Mouse (Mus musculus) heart, postnatal 0 days (tissue): ENCODE results near the gene M1ap. TPM values are rescaled to one million over a fixed set of nuclear protein-coding genes. Genes with fewer than 3 reads are reported as not detected.

Experiments
- ATAC-seq: fragments of 200-750 bp; cut with Nextera tagmentation; 2 replicates; pipeline ENCODE4 v1.8.0; 2017; ENCODE audit warnings: low read depth, moderate number of reproducible peaks, moderate library complexity; ENCODE audit not compliant: insufficient read depth
- DNase-seq: peaks from one replicate; pipeline ENCODE4 v3.0.0-alpha.2; 2016; ENCODE audit warnings: low spot score
- H3K27ac ChIP-seq: fragments of 300-500 bp; sonication (generic); 2 replicates; pipeline ENCODE4 v1.5.1; 2014; ENCODE audit warnings: low read depth, mild to moderate bottlenecking
- H3K27me3 ChIP-seq: fragments of 300-500 bp; sonication (generic); 2 replicates; pipeline ENCODE4 v1.6.1; 2014; ENCODE audit warnings: low read length, mixed read lengths; ENCODE audit not compliant: control insufficient read depth, insufficient read depth
- H3K36me3 ChIP-seq: fragments of 300-500 bp; sonication (generic); replicated peaks from 2 replicates; pipeline ENCODE4 v1.6.1; 2014; ENCODE audit warnings: low read length, mixed read lengths; ENCODE audit not compliant: control insufficient read depth, insufficient read depth
- H3K4me1 ChIP-seq: fragments of 300-500 bp; sonication (generic); 2 replicates; pipeline ENCODE4 v1.6.1; 2014; ENCODE audit warnings: antibody characterized with exemption; ENCODE audit not compliant: control insufficient read depth, insufficient read depth
- H3K4me2 ChIP-seq: fragments of 300-500 bp; sonication (generic); 2 replicates; pipeline ENCODE4 v1.6.1; 2014; ENCODE audit warnings: low read depth, mild to moderate bottlenecking, low read length, moderate library complexity
- H3K4me3 ChIP-seq: fragments of 300-500 bp; sonication (generic); 2 replicates; pipeline ENCODE4 v1.5.1; 2014; ENCODE audit warnings: low read depth, low read length
- H3K9ac ChIP-seq: fragments of 300-500 bp; sonication (generic); replicated peaks from 2 replicates; pipeline ENCODE4 v1.6.1; 2014; ENCODE audit warnings: low read depth, low read length, mixed read lengths
- H3K9me3 ChIP-seq: fragments of 300-500 bp; sonication (generic); replicated peaks from 2 replicates; pipeline ENCODE4 v1.6.1; 2016; ENCODE audit warnings: low read length; ENCODE audit not compliant: control insufficient read depth
- CTCF ChIP-seq: IDR thresholded peaks from 2 replicates; pipeline ENCODE4 v1.5.1; 2016; ENCODE audit warnings: antibody characterized with exemption, control low read depth, low read depth
- EP300 ChIP-seq: IDR thresholded peaks from 2 replicates; pipeline ENCODE4 v1.6.1; 2016; ENCODE audit warnings: antibody characterized with exemption, low read depth
- WGBS: fragments of 180-500 bp; shearing (Covaris S2); extraction: QIAGEN DNeasy Blood & Tissue Kit; methylation state at CpG from one replicate; pipeline ENCODE4 v1.1.7; 2014; 5-methylcytosine and 5-hydroxymethylcytosine counted together
- polyA plus RNA-seq: library from polyadenylated mRNA; unstranded; fragments of >200 nt; fragmentation: Nextera tagmentation; extraction: Ambion mirVana; gene quantifications from 2 replicates; pipeline ENCODE4 v1.2.1, GENCODE M21; 2015
- total RNA-seq: library from RNA; depleted of rRNA; stranded (reverse); fragments of >200 nt; gene quantifications from 2 replicates; pipeline ENCODE4 v1.2.3, GENCODE M21; 2014; ENCODE audit warnings: low replicate concordance

The M1ap gene
- total and polyA plus RNA-seq, 2 experiments from 2014 or later, result 0.75 TPM; not detected in 1

DNA sequence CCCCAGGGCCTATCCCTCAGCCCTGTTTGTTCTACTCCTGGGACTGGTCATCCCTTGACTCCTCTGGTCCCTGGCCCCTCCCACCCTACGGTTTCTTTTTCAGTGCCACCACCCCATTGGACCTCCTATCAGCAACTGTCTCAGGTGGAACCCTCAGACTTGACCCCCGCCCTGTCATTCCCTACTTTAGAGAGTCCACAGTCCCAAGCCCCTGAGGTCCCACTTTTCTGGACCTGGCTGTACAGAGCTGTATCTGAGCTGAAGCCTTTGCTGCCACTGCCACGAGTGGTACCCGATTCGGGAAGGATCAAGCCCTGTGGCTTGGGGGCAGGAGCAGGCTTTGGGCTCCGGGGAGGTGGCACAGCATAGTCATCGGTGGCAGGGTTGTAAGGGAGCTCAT, 84.4 kb downstream of the M1ap start:
- TF ChIP-seq CTCF (no peak), EP300 (no peak)
- Histone ChIP-seq H3K4me1 (peaks cover 19% of the 10 kb centered on the region), H3K9ac (no peak overlapping the region), H3K4me2 (no peak overlapping the region), H3K4me3 (no peak overlapping the region), H3K27ac (no peak overlapping the region), H3K9me3 (no peaks in the 10 kb centered on the region), H3K27me3 (peaks cover 17% of the 10 kb centered on the region), H3K36me3 (no peaks in the 10 kb centered on the region)
- ATAC-seq, result no peak
- 77% methylated on average over 7 of the region's 7 CpGs for WGBS
- no peak for DNase-seq

DNA sequence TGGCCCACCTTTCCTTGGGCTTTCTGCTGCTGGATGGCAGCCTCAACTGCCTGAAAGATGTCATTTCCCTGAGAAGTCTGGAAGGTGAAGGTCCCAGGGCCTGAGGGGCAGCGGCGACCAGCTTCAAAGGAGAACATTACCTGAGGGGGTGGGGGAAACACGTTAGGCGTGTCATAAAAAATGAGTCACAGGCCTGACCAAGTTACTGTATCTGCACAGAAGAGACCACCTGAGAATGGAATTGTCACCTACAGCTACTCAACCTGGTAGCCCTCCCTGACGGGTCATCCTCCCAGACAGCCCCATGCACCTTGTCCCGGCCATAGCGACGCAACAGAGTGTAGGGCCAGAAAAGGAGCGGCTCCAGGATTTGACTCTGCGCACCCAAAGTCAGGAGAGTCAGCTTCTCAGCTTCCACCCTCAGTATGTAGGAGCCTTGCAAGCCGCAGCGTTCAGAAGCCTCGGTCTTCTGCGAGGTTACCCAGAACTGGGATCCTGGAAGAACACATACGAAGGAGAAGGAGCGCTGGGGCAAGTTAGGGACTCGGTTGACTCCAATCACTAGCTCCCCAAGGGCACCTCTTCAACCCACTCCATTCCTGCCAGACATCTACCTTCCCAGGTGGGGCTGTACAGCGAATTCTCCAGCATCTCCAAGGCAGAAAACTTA, 85.4 kb downstream of the M1ap start:
- ATAC-seq (no peak), DNase-seq (no peak)
- H3K27me3 ChIP-seq, result peaks cover 20% of the 10 kb centered on the region
- peak overlapping the region; percentile 86 for H3K4me2 ChIP-seq
- 67% methylated on average over 18 of the region's 18 CpGs for WGBS
- no peak for TF ChIP-seq EP300
- TF ChIP-seq CTCF, result no peak
- no peak overlapping the region for H3K27ac ChIP-seq
- H3K36me3 ChIP-seq, result no peaks in the 10 kb centered on the region
- H3K9ac ChIP-seq, result no peak overlapping the region
- peak overlapping the region; percentile 72 for H3K4me3 ChIP-seq
- H3K9me3 ChIP-seq, result no peaks in the 10 kb centered on the region
- H3K4me1 ChIP-seq, result peaks cover 19% of the 10 kb centered on the region

DNA sequence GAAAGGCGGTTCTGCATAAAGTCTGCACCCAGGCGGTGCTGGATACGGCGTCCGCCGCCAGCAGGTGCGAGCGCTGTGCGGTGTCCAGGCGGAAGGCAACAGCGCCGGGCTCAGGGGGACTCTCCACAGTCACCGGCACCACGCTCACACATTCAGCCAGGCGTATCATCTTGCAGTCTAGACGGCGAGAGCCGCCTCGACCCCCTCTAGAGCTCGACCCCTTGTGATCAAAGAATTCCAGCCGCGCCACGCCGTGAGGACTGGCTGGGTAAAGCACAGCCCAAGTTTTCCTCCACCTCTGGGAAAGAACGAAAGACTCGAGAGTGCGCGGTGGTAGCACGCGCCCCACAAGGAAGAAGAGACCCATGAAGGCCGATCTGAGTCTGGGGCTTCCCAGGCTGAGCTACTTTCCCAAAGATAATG, 86.1 kb downstream of the M1ap start:
- ATAC-seq (peak; percentile 40; the same call in 1 of the 2 replicates), DNase-seq (no peak)
- H3K4me2 ChIP-seq, result peak overlapping the region; percentile 86
- H3K4me1 ChIP-seq, result peaks cover 19% of the 10 kb centered on the region
- no peak for TF ChIP-seq EP300
- TF ChIP-seq CTCF, result no peak
- H3K27ac ChIP-seq, result peak overlapping the region; percentile 79
- no peaks in the 10 kb centered on the region for H3K9me3 ChIP-seq
- H3K4me3 ChIP-seq, result peak overlapping the region; percentile 72
- H3K9ac ChIP-seq, result peak overlapping the region; percentile 54
- peaks cover 20% of the 10 kb centered on the region for H3K27me3 ChIP-seq
- H3K36me3 ChIP-seq, result no peaks in the 10 kb centered on the region
- WGBS, result under 1% methylated on average over 31 of the region's 31 CpGs

DNA sequence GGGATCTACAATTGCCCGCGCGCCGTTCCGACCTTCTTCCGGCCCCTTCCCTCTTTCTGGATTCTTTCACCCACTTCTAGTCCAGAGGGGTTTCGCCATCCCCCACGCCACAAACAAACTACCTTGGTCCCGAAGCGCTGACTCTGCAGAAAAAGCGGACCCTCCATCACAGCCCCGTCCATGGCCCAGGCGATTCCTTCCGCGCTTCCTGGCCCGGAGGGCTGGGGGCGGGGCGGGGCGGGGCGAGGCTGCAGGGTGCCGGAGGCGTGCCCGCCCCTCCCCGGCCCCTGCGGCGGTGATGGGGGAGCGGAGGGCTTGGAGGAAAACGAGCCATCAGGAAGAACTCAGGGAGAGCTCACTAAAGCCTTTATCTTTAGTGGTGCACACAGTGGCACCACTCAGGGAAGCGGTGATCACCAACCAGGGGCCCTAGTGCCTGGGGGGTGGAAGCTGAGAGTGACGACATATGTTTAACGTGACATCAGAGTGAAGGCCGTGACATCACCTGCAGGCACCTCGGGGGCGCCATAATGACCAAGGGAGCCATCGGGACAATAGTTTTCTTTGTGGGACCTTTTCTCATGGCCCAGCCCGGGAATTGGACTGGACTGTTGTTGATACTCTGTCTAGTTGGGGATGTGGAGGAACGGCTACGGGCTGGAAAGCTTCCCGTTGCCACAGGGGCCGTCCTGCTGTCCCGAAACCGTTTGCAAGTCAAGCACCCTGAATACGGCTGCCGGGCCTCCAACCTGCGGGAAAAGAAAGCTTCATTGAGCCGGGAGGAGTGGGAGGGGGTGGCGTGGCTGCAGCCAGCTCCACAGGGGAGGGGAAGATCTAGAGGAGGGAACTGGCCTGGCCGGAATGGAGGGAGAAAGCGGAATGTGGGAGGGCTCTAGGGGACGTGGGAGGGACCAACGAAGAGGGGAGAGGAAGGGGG, 86.8 kb downstream of the M1ap start, which contains the start of the genes Dok1 and Loxl3:
Dok1 (minus strand) TSS at position 223 of the 937 bp plus-strand sequence.
Loxl3 (plus strand) TSS at position 925 of the 937 bp plus-strand sequence.
- DNase-seq (peak; percentile 82), ATAC-seq (peak; percentile 81)
- Histone ChIP-seq H3K9ac (peak within 1 kb of the TSS; percentile 54), H3K27ac (peak within 1 kb of the TSS; percentile 79), H3K27me3 (peaks cover 17% of the 10 kb centered on the region), H3K36me3 (no peaks in the 10 kb centered on the region), H3K9me3 (no peaks in the 10 kb centered on the region), H3K4me2 (peak within 1 kb of the TSS; percentile 86), H3K4me1 (peaks cover 21% of the 10 kb centered on the region), H3K4me3 (peak within 1 kb of the TSS; percentile 72)
- WGBS, result under 1% methylated on average over 47 of the region's 51 CpGs
- TF ChIP-seq CTCF (no peak), EP300 (no peak)

DNA sequence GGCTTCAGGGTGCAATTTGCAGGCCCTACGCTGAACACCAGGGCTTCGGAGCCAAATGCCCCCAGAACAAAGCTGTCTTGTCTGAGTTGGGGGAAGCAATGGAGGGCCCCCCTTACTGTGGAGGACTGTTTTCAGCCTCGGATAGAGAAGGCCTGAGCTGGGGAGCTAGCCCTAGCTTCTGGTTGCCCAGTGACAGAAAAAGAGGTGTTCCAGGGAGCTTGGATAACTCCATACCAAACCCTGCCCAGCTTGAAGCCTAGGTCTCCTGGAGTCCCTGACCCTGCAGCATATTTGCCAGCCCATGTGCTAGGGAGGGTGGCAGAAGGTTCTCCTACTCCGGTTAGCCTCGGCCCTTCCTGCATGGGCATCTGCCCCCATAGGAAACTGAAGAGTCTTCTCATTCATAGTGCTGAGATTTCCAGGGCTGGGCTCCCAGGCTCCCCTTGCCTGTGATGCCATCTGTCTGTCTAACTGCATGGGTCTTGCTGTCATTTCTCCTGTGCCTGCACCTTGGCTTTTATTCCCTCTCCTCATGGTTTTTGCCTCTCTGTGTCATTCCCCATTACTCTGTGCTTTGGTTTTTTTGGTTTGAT, 87.9 kb downstream of the M1ap start:
- 47% methylated on average over 5 of the region's 5 CpGs for WGBS
- Histone ChIP-seq H3K9me3 (no peaks in the 10 kb centered on the region), H3K36me3 (no peaks in the 10 kb centered on the region), H3K9ac (peak overlapping the region; percentile 54; the same call in 1 of the 2 replicates), H3K4me2 (peak overlapping the region; percentile 86), H3K27me3 (peaks cover 14% of the 10 kb centered on the region), H3K4me1 (peaks cover 26% of the 10 kb centered on the region), H3K27ac (peak overlapping the region; percentile 79), H3K4me3 (peak overlapping the region; percentile 72)
- DNase-seq (no peak), ATAC-seq (no peak)
- no peak for TF ChIP-seq EP300
- TF ChIP-seq CTCF, result no peak
